Mouse (Mus musculus) heart, embryonic 11.5 days (tissue): ENCODE data around the gene Rec114. TPM values are rescaled to one million over a fixed set of nuclear protein-coding genes. Genes with fewer than 3 reads are reported as not detected.
A peak's percentile ranks its signal among the peaks of the same experiment; 100 is the strongest.

Experiments
- ATAC-seq: fragments of 200-750 bp; cut with Nextera tagmentation; replicated peaks from 2 replicates; pipeline ENCODE4 v1.8.0; 2017; ENCODE audit warnings: moderate library complexity; ENCODE audit not compliant: insufficient number of reproducible peaks, low FRiP score, low TSS enrichment
- H3K27ac ChIP-seq: fragments of 300-500 bp; sonication (generic); 2 replicates; pipeline ENCODE4 v1.5.1; 2014; ENCODE audit warnings: mild to moderate bottlenecking, low read depth, low read length
- H3K27me3 ChIP-seq: fragments of 300-500 bp; sonication (generic); 2 replicates; pipeline ENCODE4 v1.6.1; 2014; ENCODE audit warnings: mild to moderate bottlenecking, low read length, mixed read lengths; ENCODE audit not compliant: control insufficient read depth, insufficient read depth
- H3K36me3 ChIP-seq: fragments of 300-500 bp; sonication (generic); 2 replicates; pipeline ENCODE4 v1.6.1; 2014; ENCODE audit warnings: mild to moderate bottlenecking, low read length, moderate library complexity, mixed read lengths; ENCODE audit not compliant: control insufficient read depth, insufficient read depth
- H3K4me1 ChIP-seq: fragments of 300-500 bp; sonication (generic); 2 replicates; pipeline ENCODE4 v1.6.1; 2014; ENCODE audit warnings: low read length; ENCODE audit not compliant: control insufficient read depth, insufficient read depth
- H3K4me2 ChIP-seq: fragments of 300-500 bp; sonication (generic); 2 replicates; pipeline ENCODE4 v1.6.1; 2014; ENCODE audit warnings: mild to moderate bottlenecking, moderate library complexity
- H3K4me3 ChIP-seq: fragments of 300-500 bp; sonication (generic); 2 replicates; pipeline ENCODE4 v1.5.1; 2014; ENCODE audit warnings: low read depth, low read length
- H3K9ac ChIP-seq: fragments of 300-500 bp; sonication (generic); 2 replicates; pipeline ENCODE4 v1.6.1; 2014; ENCODE audit warnings: mild to moderate bottlenecking, low read depth, low read length, moderate library complexity
- H3K9me3 ChIP-seq: fragments of 300-500 bp; sonication (generic); replicated peaks from 2 replicates; pipeline ENCODE4 v1.6.1; 2016; ENCODE audit warnings: low read length; ENCODE audit not compliant: control insufficient read depth
- WGBS: fragments of 180-500 bp; shearing (Covaris S2); extraction: QIAGEN DNeasy Blood & Tissue Kit; methylation state at CpG from one replicate; pipeline ENCODE4 v1.1.7; 2014; ENCODE audit not compliant: insufficient replicate concordance; 5-methylcytosine and 5-hydroxymethylcytosine counted together
- polyA plus RNA-seq: library from polyadenylated mRNA; unstranded; fragments of >200 nt; fragmentation: Nextera tagmentation; extraction: Ambion mirVana; gene quantifications from 2 replicates; pipeline ENCODE4 v1.2.1, GENCODE M21; 2014

Rec114 gene
- polyA plus RNA-seq, 1 experiment from 2014 or later: 15.5 TPM

GRCm38 (mm10) chr9:58657735-58658512, 85.8 kb downstream of the Rec114 start:
- Histone ChIP-seq H3K9ac (no peak overlapping the region), H3K4me3 (no peak overlapping the region), H3K27me3 (no peaks in the 10 kb centered on the region), H3K27ac (peak overlapping the region; percentile 80), H3K4me1 (peaks cover 22% of the 10 kb centered on the region), H3K9me3 (no peaks in the 10 kb centered on the region), H3K4me2 (peak overlapping the region; percentile 41; the same call in 1 of the 2 replicates), H3K36me3 (peaks cover 8% of the 10 kb centered on the region; the same call in 1 of the 2 replicates)
- peak; percentile 86 for ATAC-seq
- WGBS: 51% methylated on average over 5 of the region's 5 CpGs

DNA sequence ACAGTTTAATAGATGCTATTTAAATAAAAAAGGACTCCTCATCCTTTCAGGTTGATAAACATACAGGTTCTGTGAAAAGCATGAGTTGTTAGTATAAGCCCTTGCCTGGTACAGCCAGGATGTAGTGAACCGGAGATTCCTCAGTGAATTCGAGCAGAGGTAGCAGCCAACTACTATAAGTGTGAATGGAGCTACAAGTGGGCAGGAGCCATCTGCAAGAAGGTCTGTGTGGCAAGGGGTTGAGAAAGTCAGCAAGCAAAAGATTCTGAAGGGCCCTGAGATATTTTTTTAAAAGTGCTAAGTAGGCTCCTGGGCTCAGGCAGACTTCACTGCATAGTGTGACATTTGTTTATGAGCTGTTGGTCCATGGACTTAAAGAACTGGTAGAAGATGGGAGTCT, 86.9 kb downstream of the Rec114 start:
- WGBS: 82% methylated on average over 2 of the region's 2 CpGs
- Histone ChIP-seq H3K27ac (peak overlapping the region; percentile 80), H3K36me3 (peaks cover 2% of the 10 kb centered on the region; the same call in 1 of the 2 replicates), H3K27me3 (no peaks in the 10 kb centered on the region), H3K4me1 (peaks cover 22% of the 10 kb centered on the region), H3K4me3 (no peak overlapping the region), H3K4me2 (peak overlapping the region; percentile 41), H3K9ac (0 out of 2 replicates have a peak overlapping the region, but pooled peaks have one; percentile 34), H3K9me3 (no peaks in the 10 kb centered on the region)
- no peak for ATAC-seq

DNA sequence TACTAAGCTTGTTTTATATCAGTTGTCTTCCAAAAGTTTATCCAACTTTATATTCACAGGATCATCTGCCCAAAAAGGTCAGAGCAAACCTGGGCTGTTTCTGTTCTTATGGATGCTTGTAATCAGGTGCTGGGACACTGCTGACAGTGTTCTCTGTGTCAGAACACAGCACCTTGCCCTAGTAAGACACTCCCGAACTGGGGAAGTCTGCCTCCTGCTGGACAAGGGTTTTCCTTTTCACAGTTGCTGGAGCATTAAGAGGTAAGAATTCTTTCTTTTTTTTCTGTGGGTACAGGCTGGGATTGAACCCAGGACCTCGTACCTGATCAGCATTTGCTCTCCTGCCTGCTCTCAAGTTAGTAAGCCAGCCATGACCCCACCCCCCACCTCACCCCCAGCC, 87.4 kb downstream of the Rec114 start:
- ATAC-seq: no peak

GRCm38 (mm10) chr9:58654494-58654893, 89.3 kb downstream of the Rec114 start:
- peaks cover 15% of the 10 kb centered on the region for H3K4me1 ChIP-seq
- H3K27ac ChIP-seq: no peak overlapping the region
- H3K4me2 ChIP-seq: no peak overlapping the region
- H3K27me3 ChIP-seq: no peaks in the 10 kb centered on the region
- no peaks in the 10 kb centered on the region for H3K9me3 ChIP-seq
- H3K9ac ChIP-seq: no peak overlapping the region
- 73% methylated on average over 4 of the region's 4 CpGs for WGBS
- H3K4me3 ChIP-seq: no peak overlapping the region
- 0 out of 2 replicates have a peak, but pooled peaks cover 4% of the 10 kb centered on the region for H3K36me3 ChIP-seq
- no peak for ATAC-seq

More for the DNA sequence above, 87.4 kb downstream of the Rec114 start:
- Histone ChIP-seq H3K4me2 (peak overlapping the region; percentile 41), H3K36me3 (peaks cover 5% of the 10 kb centered on the region; the same call in 1 of the 2 replicates), H3K9me3 (no peaks in the 10 kb centered on the region), H3K27me3 (no peaks in the 10 kb centered on the region), H3K9ac (no peak overlapping the region), H3K4me3 (no peak overlapping the region), H3K4me1 (peaks cover 22% of the 10 kb centered on the region), H3K27ac (no peak overlapping the region)
- WGBS: 57% methylated on average over 2 of the region's 2 CpGs

- Histone ChIP-seq H3K27me3 (no peaks in the 10 kb centered on the region), H3K27ac (no peak overlapping the region), H3K36me3 (0 out of 2 replicates have a peak, but pooled peaks cover 4% of the 10 kb centered on the region), H3K9ac (no peak overlapping the region), H3K4me2 (no peak overlapping the region), H3K4me3 (no peak overlapping the region), H3K9me3 (no peaks in the 10 kb centered on the region), H3K4me1 (peaks cover 3% of the 10 kb centered on the region; the same call in 1 of the 2 replicates)
- WGBS: 57% methylated on average over 4 of the region's 4 CpGs
- no peak for ATAC-seq
Measured at GRCm38 (mm10) chr9:58651993-58652392, 91.8 kb downstream of the Rec114 start.

DNA sequence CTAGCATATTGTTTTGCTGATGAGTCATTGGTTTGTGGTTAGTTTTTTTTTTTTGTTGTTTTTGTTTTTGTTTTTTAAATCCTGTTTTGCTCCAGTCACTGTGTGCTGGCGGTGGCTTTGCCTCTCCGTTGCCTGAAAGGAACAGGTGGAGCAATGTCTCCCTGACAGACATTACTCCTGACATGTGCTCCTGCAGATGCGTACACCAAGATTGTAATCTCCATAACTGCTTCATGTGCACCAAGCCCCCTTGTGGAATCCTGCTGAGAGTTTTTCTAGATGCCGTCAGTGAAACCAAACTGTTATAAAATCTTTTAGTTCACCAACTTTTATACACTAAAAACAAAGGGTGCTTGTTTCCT, 94.5 kb downstream of the Rec114 start:
- no peaks in the 10 kb centered on the region for H3K9me3 ChIP-seq
- H3K36me3 ChIP-seq: peaks cover 7% of the 10 kb centered on the region; the same call in 1 of the 2 replicates
- no peak overlapping the region for H3K4me3 ChIP-seq
- peaks cover 3% of the 10 kb centered on the region; the same call in 1 of the 2 replicates for H3K4me1 ChIP-seq
- no peak overlapping the region for H3K4me2 ChIP-seq
- no peaks in the 10 kb centered on the region for H3K27me3 ChIP-seq
- ATAC-seq: no peak
- H3K9ac ChIP-seq: no peak overlapping the region
- 74% methylated on average over 4 of the region's 4 CpGs for WGBS
- H3K27ac ChIP-seq: no peak overlapping the region

GRCm38 (mm10) chr9:58648406-58649264, 95.1 kb downstream of the Rec114 start:
- H3K36me3 ChIP-seq: peaks cover 7% of the 10 kb centered on the region; the same call in 1 of the 2 replicates
- WGBS: 81% methylated on average over 6 of the region's 6 CpGs

GRCm38 (mm10) chr9:58630441-58630840, 113.3 kb downstream of the Rec114 start:
- H3K9ac ChIP-seq: no peak overlapping the region
- WGBS: 81% methylated on average over 2 of the region's 2 CpGs
- no peaks in the 10 kb centered on the region for H3K9me3 ChIP-seq
- no peaks in the 10 kb centered on the region for H3K4me1 ChIP-seq
- no peak overlapping the region for H3K4me3 ChIP-seq
- no peaks in the 10 kb centered on the region; the same call in 1 of the 2 replicates for H3K36me3 ChIP-seq
- ATAC-seq: no peak
- H3K27ac ChIP-seq: no peak overlapping the region
- H3K4me2 ChIP-seq: no peak overlapping the region
- no peaks in the 10 kb centered on the region for H3K27me3 ChIP-seq

More at GRCm38 (mm10) chr9:58648406-58649264, 95.1 kb downstream of the Rec114 start:
- no peaks in the 10 kb centered on the region for H3K27me3 ChIP-seq
- H3K4me2 ChIP-seq: no peak overlapping the region
- no peak overlapping the region for H3K9ac ChIP-seq
- H3K4me1 ChIP-seq: peaks cover 3% of the 10 kb centered on the region; the same call in 1 of the 2 replicates
- ATAC-seq: no peak
- H3K4me3 ChIP-seq: no peak overlapping the region
- no peaks in the 10 kb centered on the region for H3K9me3 ChIP-seq
- no peak overlapping the region for H3K27ac ChIP-seq
